Mouse (Mus musculus) granulocyte monocyte progenitor cell, adult 5-6 weeks (primary cell): Measurements from ENCODE around the gene Pmepa1. TPM values are rescaled to one million over a fixed set of nuclear protein-coding genes. Genes with fewer than 3 reads are reported as not detected.
A peak's percentile ranks its signal among the peaks of the same experiment; 100 is the strongest.

Experiments
- ATAC-seq: replicated peaks from 2 replicates; pipeline ENCODE4 v1.8.0; 2016; ENCODE audit warnings: mild to moderate bottlenecking, moderate TSS enrichment, inconsistent platforms; ENCODE audit not compliant: poor library complexity, severe bottlenecking
- total RNA-seq, 2 experiments: library from RNA; stranded (forward) in 1 of 2; stranded (reverse) in 1 of 2; fragments of 200-712, 200-1000 nt in 1 of 2; fragments of >200 nt in 1 of 2; fragmentation: Nextera tagmentation in 1 of 2; gene quantifications; 2 replicates each; pipeline ENCODE4 v1.2.3; 2014 to 2017

Gene Pmepa1
- total RNA-seq, 2 experiments from 2014 or later: not detected

- no peak for ATAC-seq
Measured at GRCm38 (mm10) chr2:173232766-173233099, 43.6 kb downstream of the Pmepa1 start.

GRCm38 (mm10) chr2:173232065-173232765, 44.1 kb downstream of the Pmepa1 start:
- ATAC-seq: no peak

GRCm38 (mm10) chr2:173229578-173230224, 46.6 kb downstream of the Pmepa1 start:
- ATAC-seq: peak; percentile 83

- no peak for ATAC-seq
Measured at GRCm38 (mm10) chr2:173228567-173228966, 47.8 kb downstream of the Pmepa1 start.

GRCm38 (mm10) chr2:173226792-173227191, 49.5 kb downstream of the Pmepa1 start:
- ATAC-seq: no peak

- no peak for ATAC-seq
Measured at GRCm38 (mm10) chr2:173225906-173226305, 50.4 kb downstream of the Pmepa1 start.

GRCm38 (mm10) chr2:173224832-173225231, 51.5 kb downstream of the Pmepa1 start:
- ATAC-seq: no peak

- peak; percentile 67 for ATAC-seq
Measured at GRCm38 (mm10) chr2:173224097-173224496, 52.2 kb downstream of the Pmepa1 start.

GRCm38 (mm10) chr2:173223496-173223895, 52.8 kb downstream of the Pmepa1 start:
- no peak for ATAC-seq

GRCm38 (mm10) chr2:173220754-173221153, 55.6 kb downstream of the Pmepa1 start:
- ATAC-seq: no peak

GRCm38 (mm10) chr2:173219256-173219954, 56.9 kb downstream of the Pmepa1 start:
- peak; percentile 34 for ATAC-seq

- peak; percentile 83 for ATAC-seq
Measured at GRCm38 (mm10) chr2:173218416-173219141, 57.8 kb downstream of the Pmepa1 start, which contains the start of gene Zbp1. Gene Zbp1 (minus strand): TSS chr2:173218923.

GRCm38 (mm10) chr2:173217763-173218258, 58.5 kb downstream of the Pmepa1 start:
- no peak for ATAC-seq

GRCm38 (mm10) chr2:173217246-173217645, 59.1 kb downstream of the Pmepa1 start:
- ATAC-seq: no peak

GRCm38 (mm10) chr2:173216840-173217239, 59.5 kb downstream of the Pmepa1 start:
- ATAC-seq: no peak

GRCm38 (mm10) chr2:173212227-173212626, 64.1 kb downstream of the Pmepa1 start:
- ATAC-seq: no peak

GRCm38 (mm10) chr2:173209091-173209815, 67.1 kb downstream of the Pmepa1 start:
- no peak for ATAC-seq

- no peak for ATAC-seq
Measured at GRCm38 (mm10) chr2:173207051-173207450, 69.3 kb downstream of the Pmepa1 start.

- no peak for ATAC-seq
Measured at GRCm38 (mm10) chr2:173205563-173206099, 70.7 kb downstream of the Pmepa1 start.

- ATAC-seq: no peak
Measured at GRCm38 (mm10) chr2:173204671-173205070, 71.7 kb downstream of the Pmepa1 start.
